Mouse (Mus musculus) kidney, adult 18-20 months (tissue): Measurements from ENCODE around the gene Cbfa2t2.
"Not testable (repeated sequence)": the region's sequence is repeated elsewhere in the genome, so short reads cannot be mapped to it uniquely, and the experiment has no call there.

ENCODE experiments used
- DNase-seq: peaks from one replicate; pipeline ENCODE4 v3.0.0; 2021

Cbfa2t2 gene

GRCm38 (mm10) chr2:154475062-154475349, 38.7 kb downstream of the Cbfa2t2 start:
- DNase-seq, result no peak

- DNase-seq, result no peak
Observed at GRCm38 (mm10) chr2:154475861-154476260, 39.6 kb downstream of the Cbfa2t2 start.

GRCm38 (mm10) chr2:154477028-154477427, 40.7 kb downstream of the Cbfa2t2 start:
- no peak for DNase-seq

- no peak for DNase-seq
Observed at GRCm38 (mm10) chr2:154491788-154492187, 55.5 kb downstream of the Cbfa2t2 start.

- DNase-seq, result not testable (repeated sequence)
Observed at GRCm38 (mm10) chr2:154493559-154493958, 57.3 kb downstream of the Cbfa2t2 start.

GRCm38 (mm10) chr2:154495021-154495420, 58.7 kb downstream of the Cbfa2t2 start:
- DNase-seq, result no peak

GRCm38 (mm10) chr2:154498571-154498970, 62.3 kb downstream of the Cbfa2t2 start:
- DNase-seq, result no peak

- no peak for DNase-seq
Observed at GRCm38 (mm10) chr2:154499717-154500247, 63.5 kb downstream of the Cbfa2t2 start.

GRCm38 (mm10) chr2:154500758-154501157, 64.5 kb downstream of the Cbfa2t2 start:
- DNase-seq, result no peak

GRCm38 (mm10) chr2:154507076-154507475, 70.8 kb downstream of the Cbfa2t2 start:
- no peak for DNase-seq

- DNase-seq, result peak; percentile 50
Observed at GRCm38 (mm10) chr2:154507566-154508283, 71.4 kb downstream of the Cbfa2t2 start.

- no peak for DNase-seq
Observed at GRCm38 (mm10) chr2:154508450-154508849, 72.2 kb downstream of the Cbfa2t2 start.

- DNase-seq, result no peak
Observed at GRCm38 (mm10) chr2:154510141-154510540, 73.9 kb downstream of the Cbfa2t2 start.

GRCm38 (mm10) chr2:154516944-154517343, 80.7 kb downstream of the Cbfa2t2 start:
- no peak for DNase-seq

GRCm38 (mm10) chr2:154517424-154517823, 81.1 kb downstream of the Cbfa2t2 start:
- DNase-seq, result no peak

- DNase-seq, result no peak
Observed at GRCm38 (mm10) chr2:154521449-154521848, 85.2 kb downstream of the Cbfa2t2 start.

GRCm38 (mm10) chr2:154522334-154522733, 86.1 kb downstream of the Cbfa2t2 start:
- DNase-seq, result no peak

- no peak for DNase-seq
Observed at GRCm38 (mm10) chr2:154525285-154525684, 89.0 kb downstream of the Cbfa2t2 start.

- no peak for DNase-seq
Observed at GRCm38 (mm10) chr2:154526531-154526930, 90.2 kb downstream of the Cbfa2t2 start.

- DNase-seq, result no peak
Observed at GRCm38 (mm10) chr2:154532888-154533287, 96.6 kb downstream of the Cbfa2t2 start.

GRCm38 (mm10) chr2:154534704-154535270, 98.5 kb downstream of the Cbfa2t2 start:
- no peak for DNase-seq

- DNase-seq, result no peak
Observed at GRCm38 (mm10) chr2:154538310-154538709, 102.0 kb downstream of the Cbfa2t2 start.

GRCm38 (mm10) chr2:154538710-154539109, 102.4 kb downstream of the Cbfa2t2 start:
- no peak for DNase-seq

GRCm38 (mm10) chr2:154539720-154540119, 103.4 kb downstream of the Cbfa2t2 start:
- peak; percentile 23 for DNase-seq

- DNase-seq, result no peak
Observed at GRCm38 (mm10) chr2:154541630-154542029, 105.3 kb downstream of the Cbfa2t2 start.
